Mouse (Mus musculus) liver, embryonic 12.5 days (tissue): Measurements from ENCODE around the gene Zic4. TPM values are rescaled to one million over a fixed set of nuclear protein-coding genes. Genes with fewer than 3 reads are reported as not detected.

Source experiments
- ATAC-seq: fragments of 200-750 bp; cut with Nextera tagmentation; 2 replicates; pipeline ENCODE4 v1.8.0; 2017; ENCODE audit warnings: moderate number of reproducible peaks, mild to moderate bottlenecking, moderate library complexity
- H3K27ac ChIP-seq: fragments of 300-500 bp; sonication (generic); 2 replicates; pipeline ENCODE4 v1.5.1; 2016; ENCODE audit warnings: mild to moderate bottlenecking
- H3K27me3 ChIP-seq: fragments of 300-500 bp; sonication (generic); replicated peaks from 2 replicates; pipeline ENCODE4 v1.6.1; 2016; ENCODE audit warnings: mild to moderate bottlenecking, moderate library complexity
- H3K36me3 ChIP-seq: fragments of 300-500 bp; sonication (generic); 2 replicates; pipeline ENCODE4 v1.6.1; 2016; ENCODE audit warnings: mild to moderate bottlenecking, moderate library complexity
- H3K4me1 ChIP-seq: fragments of 300-500 bp; sonication (generic); 2 replicates; pipeline ENCODE4 v1.6.1; 2016
- H3K4me2 ChIP-seq: fragments of 300-500 bp; sonication (generic); 2 replicates; pipeline ENCODE4 v1.6.1; 2016; ENCODE audit warnings: mild to moderate bottlenecking, moderate library complexity
- H3K4me3 ChIP-seq: fragments of 300-500 bp; sonication (generic); 2 replicates; pipeline ENCODE4 v1.5.1; 2016; ENCODE audit warnings: mild to moderate bottlenecking, moderate library complexity
- H3K9ac ChIP-seq: fragments of 300-500 bp; sonication (generic); 2 replicates; pipeline ENCODE4 v1.6.1; 2016; ENCODE audit warnings: mild to moderate bottlenecking, moderate library complexity
- H3K9me3 ChIP-seq: fragments of 300-500 bp; sonication (generic); replicated peaks from 2 replicates; pipeline ENCODE4 v1.6.1; 2016; ENCODE audit warnings: mild to moderate bottlenecking, moderate library complexity
- WGBS: fragments of 180-500 bp; shearing (Covaris S2); methylation state at CpG from one replicate; pipeline ENCODE4 v1.1.7; 2016; ENCODE audit not compliant: insufficient replicate concordance; 5-methylcytosine and 5-hydroxymethylcytosine counted together
- polyA plus RNA-seq: library from polyadenylated mRNA; unstranded; fragments of >200 nt; fragmentation: Nextera tagmentation; extraction: Ambion mirVana; gene quantifications from 2 replicates; pipeline ENCODE4 v1.2.1, GENCODE M21; 2016

The Zic4 gene
- polyA plus RNA-seq, 1 experiment from 2014 or later: not detected

GRCm38 (mm10) chr9:91377036-91377872 lies 15.0 kb downstream of the Zic4 start:
- Histone ChIP-seq H3K9ac (no peak overlapping the region), H3K27ac (no peak overlapping the region), H3K4me2 (no peak overlapping the region), H3K36me3 (no peaks in the 10 kb centered on the region), H3K9me3 (no peaks in the 10 kb centered on the region), H3K27me3 (peaks cover 93% of the 10 kb centered on the region), H3K4me3 (no peak overlapping the region), H3K4me1 (no peaks in the 10 kb centered on the region)
- no peak for ATAC-seq
- 6% methylated on average over 14 of the region's 14 CpGs for WGBS

- H3K27me3 ChIP-seq: peaks cover 93% of the 10 kb centered on the region
Measured at GRCm38 (mm10) chr9:91377873-91378150, 15.6 kb downstream of the Zic4 start.

GRCm38 (mm10) chr9:91378411-91379299 lies 16.4 kb downstream of the Zic4 start:
- no peak overlapping the region for H3K4me3 ChIP-seq
- whole genome bisulfite sequencing: 2% methylated on average over 48 of the region's 48 CpGs

More at GRCm38 (mm10) chr9:91377873-91378150, 15.6 kb downstream of the Zic4 start:
- Histone ChIP-seq H3K36me3 (no peaks in the 10 kb centered on the region), H3K4me1 (no peaks in the 10 kb centered on the region), H3K9me3 (no peaks in the 10 kb centered on the region), H3K27ac (no peak overlapping the region), H3K4me2 (no peak overlapping the region), H3K4me3 (no peak overlapping the region), H3K9ac (no peak overlapping the region)
- WGBS: 2% methylated on average over 16 of the region's 16 CpGs
- ATAC-seq: no peak

GRCm38 (mm10) chr9:91379300-91379635 lies 17.1 kb downstream of the Zic4 start:
- WGBS: 2% methylated on average over 8 of the region's 8 CpGs
- Histone ChIP-seq H3K4me1 (no peaks in the 10 kb centered on the region), H3K36me3 (no peaks in the 10 kb centered on the region), H3K27ac (no peak overlapping the region), H3K9me3 (no peaks in the 10 kb centered on the region), H3K9ac (no peak overlapping the region), H3K4me2 (no peak overlapping the region), H3K4me3 (no peak overlapping the region), H3K27me3 (peaks cover 98% of the 10 kb centered on the region)
- ATAC-seq: no peak

More at GRCm38 (mm10) chr9:91378411-91379299, 16.4 kb downstream of the Zic4 start:
- no peak overlapping the region for H3K27ac ChIP-seq
- H3K36me3 ChIP-seq: no peaks in the 10 kb centered on the region
- H3K9ac ChIP-seq: no peak overlapping the region
- no peak for ATAC-seq
- no peak overlapping the region for H3K4me2 ChIP-seq
- peaks cover 98% of the 10 kb centered on the region for H3K27me3 ChIP-seq
- no peaks in the 10 kb centered on the region for H3K9me3 ChIP-seq
- no peaks in the 10 kb centered on the region for H3K4me1 ChIP-seq

GRCm38 (mm10) chr9:91379781-91380457 lies 17.7 kb downstream of the Zic4 start:
- H3K27ac ChIP-seq: no peak overlapping the region
- no peaks in the 10 kb centered on the region for H3K9me3 ChIP-seq
- no peaks in the 10 kb centered on the region for H3K36me3 ChIP-seq
- WGBS: 3% methylated on average over 10 of the region's 10 CpGs
- no peak overlapping the region for H3K4me3 ChIP-seq
- H3K27me3 ChIP-seq: peaks cover 99% of the 10 kb centered on the region
- H3K4me2 ChIP-seq: no peak overlapping the region
- H3K9ac ChIP-seq: no peak overlapping the region
- H3K4me1 ChIP-seq: no peaks in the 10 kb centered on the region
- no peak for ATAC-seq

- Histone ChIP-seq H3K36me3 (no peaks in the 10 kb centered on the region), H3K9ac (no peak overlapping the region), H3K27ac (no peak overlapping the region), H3K4me3 (no peak overlapping the region), H3K9me3 (no peaks in the 10 kb centered on the region), H3K4me1 (no peaks in the 10 kb centered on the region), H3K4me2 (no peak overlapping the region), H3K27me3 (peaks cover 100% of the 10 kb centered on the region)
- WGBS: under 1% methylated on average over 9 of the region's 9 CpGs
- ATAC-seq: no peak
Measured at GRCm38 (mm10) chr9:91380458-91380914, 18.3 kb downstream of the Zic4 start.

GRCm38 (mm10) chr9:91381284-91382110 lies 19.3 kb downstream of the Zic4 start:
- H3K27me3 ChIP-seq: peaks cover 100% of the 10 kb centered on the region
- H3K9me3 ChIP-seq: no peaks in the 10 kb centered on the region
- H3K4me2 ChIP-seq: peak overlapping the region; percentile 62
- H3K4me3 ChIP-seq: peak overlapping the region; percentile 45
- H3K9ac ChIP-seq: no peak overlapping the region
- H3K4me1 ChIP-seq: no peaks in the 10 kb centered on the region
- 2% methylated on average over 71 of the region's 76 CpGs for WGBS
- ATAC-seq: 0 out of 2 replicates have a peak, but pooled peaks have one; percentile 30
- no peak overlapping the region for H3K27ac ChIP-seq
- no peaks in the 10 kb centered on the region for H3K36me3 ChIP-seq

GRCm38 (mm10) chr9:91382111-91382379 lies 19.8 kb downstream of the Zic4 start:
- Histone ChIP-seq H3K9ac (no peak overlapping the region), H3K4me2 (no peak overlapping the region), H3K4me1 (no peaks in the 10 kb centered on the region), H3K27me3 (peaks cover 100% of the 10 kb centered on the region), H3K9me3 (no peaks in the 10 kb centered on the region), H3K27ac (no peak overlapping the region), H3K4me3 (peak overlapping the region; percentile 45; the same call in 1 of the 2 replicates), H3K36me3 (no peaks in the 10 kb centered on the region)
- ATAC-seq: no peak
- whole genome bisulfite sequencing: 2% methylated on average over 2 of the region's 2 CpGs

- no peak for ATAC-seq
Measured at GRCm38 (mm10) chr9:91382471-91383255, 20.4 kb downstream of the Zic4 start.

GRCm38 (mm10) chr9:91383441-91384135 lies 21.4 kb downstream of the Zic4 start:
- Histone ChIP-seq H3K4me2 (no peak overlapping the region), H3K27ac (no peak overlapping the region), H3K36me3 (no peaks in the 10 kb centered on the region), H3K9ac (no peak overlapping the region), H3K4me1 (no peaks in the 10 kb centered on the region), H3K4me3 (no peak overlapping the region), H3K9me3 (no peaks in the 10 kb centered on the region), H3K27me3 (peaks cover 99% of the 10 kb centered on the region)
- WGBS: 3% methylated on average over 28 of the region's 28 CpGs
- no peak for ATAC-seq

More at GRCm38 (mm10) chr9:91382471-91383255, 20.4 kb downstream of the Zic4 start:
- H3K9ac ChIP-seq: no peak overlapping the region
- H3K4me3 ChIP-seq: no peak overlapping the region
- no peak overlapping the region for H3K27ac ChIP-seq
- no peaks in the 10 kb centered on the region for H3K36me3 ChIP-seq
- no peaks in the 10 kb centered on the region for H3K4me1 ChIP-seq
- no peak overlapping the region for H3K4me2 ChIP-seq
- no peaks in the 10 kb centered on the region for H3K9me3 ChIP-seq
- peaks cover 100% of the 10 kb centered on the region for H3K27me3 ChIP-seq
- WGBS: 7% methylated on average over 24 of the region's 24 CpGs
